Mouse (Mus musculus): ENCODE results near the gene Hoxc9. TPM values are rescaled to one million over a fixed set of nuclear protein-coding genes. Genes with fewer than 3 reads are reported as not detected.

The Hoxc9 gene
- polyA plus RNA-seq (2012; rRNA removed) (0.03 TPM in 1 of 2 replicates, not detected in the other), polyA plus RNA-seq (2014; fragmentation: Nextera tagmentation; extraction: Ambion mirVana) (not detected in 2 replicates)

- 2% methylated on average over 17 of the region's 20 CpGs for whole genome bisulfite sequencing (ENCODE audit: insufficient replicate concordance)
- DNase-seq (ENCODE audit: low read depth in 3 of 3, low spot score in 3 of 3) (no peak), ATAC-seq (ENCODE audit: insufficient read depth) (no peak)
- H3K4me1 ChIP-seq (replicated peaks; ENCODE audit: control insufficient read depth in 2 of 2, insufficient read depth in 2 of 2, low read length in 1 of 2) = no peaks in the 10 kb centered on the region
- H3K4me2 ChIP-seq (ENCODE audit: low read depth) = no peak within 1 kb of the TSS
- no peak for TF ChIP-seq CTCF (IDR thresholded peaks at IDR 0.05; ENCODE audit: low read depth)
- no peak within 1 kb of the TSS for H3K9ac ChIP-seq (replicated peaks)
- no peaks in the 10 kb centered on the region for H3K36me3 ChIP-seq (replicated peaks; ENCODE audit: control insufficient read depth, insufficient read depth, low read depth)
- H3K9me3 ChIP-seq (ENCODE audit: control insufficient read depth, low read length) = no peaks in the 10 kb centered on the region
- H3K27ac ChIP-seq = no peak within 1 kb of the TSS
- H3K4me3 ChIP-seq (ENCODE audit: insufficient read depth in 1 of 2, low read depth in 2 of 2, low read length in 2 of 2) = no peak within 1 kb of the TSS
- H3K27me3 ChIP-seq (ENCODE audit: control insufficient read depth, insufficient read depth, low read length) = peaks cover 99% of the 10 kb centered on the region
These were observed at the start of gene Hoxc9 for GRCm38 (mm10) chr15:102976171-102976570. Hoxc9 (plus strand) TSS chr15:102976439.

- no peaks in the 10 kb centered on the region for H3K9me3 ChIP-seq (ENCODE audit: control insufficient read depth, low read length)
- H3K4me3 ChIP-seq (ENCODE audit: insufficient read depth in 1 of 2, low read depth in 2 of 2, low read length in 2 of 2) = no peak overlapping the region
- no peak for TF ChIP-seq EP300 (IDR thresholded peaks at IDR 0.05; ENCODE audit: low read depth)
- no peak for TF ChIP-seq CTCF (IDR thresholded peaks at IDR 0.05; ENCODE audit: low read depth)
- peaks cover 92% of the 10 kb centered on the region for H3K27me3 ChIP-seq (ENCODE audit: control insufficient read depth, insufficient read depth, low read length)
- WGBS (ENCODE audit: insufficient replicate concordance) = 2% methylated on average over 40 of the region's 40 CpGs
- no peak overlapping the region for H3K4me2 ChIP-seq (ENCODE audit: low read depth)
- no peaks in the 10 kb centered on the region for H3K4me1 ChIP-seq (replicated peaks; ENCODE audit: control insufficient read depth in 2 of 2, insufficient read depth in 2 of 2, low read length in 1 of 2)
- DNase-seq (ENCODE audit: low read depth in 3 of 3, low spot score in 3 of 3) = no peak
- no peak overlapping the region for H3K27ac ChIP-seq
- ATAC-seq (ENCODE audit: insufficient read depth) = no peak
- no peaks in the 10 kb centered on the region for H3K36me3 ChIP-seq (replicated peaks; ENCODE audit: control insufficient read depth, insufficient read depth, low read depth)
- no peak overlapping the region for H3K9ac ChIP-seq (replicated peaks)
These were observed 49.1 kb upstream of the Hoxc9 start for GRCm38 (mm10) chr15:102927032-102927645.

GRCm38 (mm10) chr15:102931706-102932358 is 44.4 kb upstream of the Hoxc9 start:
- Histone ChIP-seq H3K9ac (replicated peaks) (no peak overlapping the region), H3K4me1 (replicated peaks; ENCODE audit: control insufficient read depth in 2 of 2, insufficient read depth in 2 of 2, low read length in 1 of 2) (no peaks in the 10 kb centered on the region), H3K36me3 (replicated peaks; ENCODE audit: control insufficient read depth, insufficient read depth, low read depth) (no peaks in the 10 kb centered on the region), H3K4me2 (ENCODE audit: low read depth) (no peak overlapping the region), H3K4me3 (ENCODE audit: insufficient read depth in 1 of 2, low read depth in 2 of 2, low read length in 2 of 2) (no peak overlapping the region), H3K9me3 (ENCODE audit: control insufficient read depth, low read length) (no peaks in the 10 kb centered on the region), H3K27me3 (ENCODE audit: control insufficient read depth, insufficient read depth, low read length) (peaks cover 97% of the 10 kb centered on the region), H3K27ac (no peak overlapping the region)
- no peak for ATAC-seq (ENCODE audit: insufficient read depth)
- WGBS (ENCODE audit: insufficient replicate concordance) = under 1% methylated on average over 23 of the region's 23 CpGs
- no peak for DNase-seq (ENCODE audit: low read depth in 3 of 3, low spot score in 3 of 3)
- TF ChIP-seq EP300 (IDR thresholded peaks at IDR 0.05; ENCODE audit: low read depth) = no peak
- TF ChIP-seq CTCF (IDR thresholded peaks at IDR 0.05; ENCODE audit: low read depth) = no peak

GRCm38 (mm10) chr15:102934438-102934837 is 41.8 kb upstream of the Hoxc9 start:
- no peak overlapping the region for H3K4me2 ChIP-seq (ENCODE audit: low read depth)
- H3K4me3 ChIP-seq (ENCODE audit: insufficient read depth in 1 of 2, low read depth in 2 of 2, low read length in 2 of 2) = no peak overlapping the region
- no peak for TF ChIP-seq EP300 (IDR thresholded peaks at IDR 0.05; ENCODE audit: low read depth)
- TF ChIP-seq CTCF (IDR thresholded peaks at IDR 0.05; ENCODE audit: low read depth) = no peak
- H3K27ac ChIP-seq = no peak overlapping the region
- H3K4me1 ChIP-seq (replicated peaks; ENCODE audit: control insufficient read depth in 2 of 2, insufficient read depth in 2 of 2, low read length in 1 of 2) = no peaks in the 10 kb centered on the region
- peaks cover 100% of the 10 kb centered on the region for H3K27me3 ChIP-seq (ENCODE audit: control insufficient read depth, insufficient read depth, low read length)
- 2% methylated on average over 12 of the region's 12 CpGs for WGBS (ENCODE audit: insufficient replicate concordance)
- H3K9ac ChIP-seq (replicated peaks) = no peak overlapping the region
- no peaks in the 10 kb centered on the region for H3K36me3 ChIP-seq (replicated peaks; ENCODE audit: control insufficient read depth, insufficient read depth, low read depth)
- no peaks in the 10 kb centered on the region for H3K9me3 ChIP-seq (ENCODE audit: control insufficient read depth, low read length)
- ATAC-seq (ENCODE audit: insufficient read depth) (no peak), DNase-seq (ENCODE audit: low read depth in 3 of 3, low spot score in 3 of 3) (no peak)

GRCm38 (mm10) chr15:102934897-102935296 is 41.3 kb upstream of the Hoxc9 start:
- H3K27me3 ChIP-seq (ENCODE audit: control insufficient read depth, insufficient read depth, low read length) = peaks cover 100% of the 10 kb centered on the region
- no peak overlapping the region for H3K4me2 ChIP-seq (ENCODE audit: low read depth)
- H3K9me3 ChIP-seq (ENCODE audit: control insufficient read depth, low read length) = no peaks in the 10 kb centered on the region
- H3K36me3 ChIP-seq (replicated peaks; ENCODE audit: control insufficient read depth, insufficient read depth, low read depth) = no peaks in the 10 kb centered on the region
- H3K27ac ChIP-seq = no peak overlapping the region
- no peak for TF ChIP-seq EP300 (IDR thresholded peaks at IDR 0.05; ENCODE audit: low read depth)
- WGBS (ENCODE audit: insufficient replicate concordance) = 1% methylated on average over 26 of the region's 27 CpGs
- H3K4me1 ChIP-seq (replicated peaks; ENCODE audit: control insufficient read depth in 2 of 2, insufficient read depth in 2 of 2, low read length in 1 of 2) = no peaks in the 10 kb centered on the region
- ATAC-seq (ENCODE audit: insufficient read depth) (no peak), DNase-seq (ENCODE audit: low read depth in 3 of 3, low spot score in 3 of 3) (no peak)
- H3K9ac ChIP-seq (replicated peaks) = no peak overlapping the region
- no peak overlapping the region for H3K4me3 ChIP-seq (ENCODE audit: insufficient read depth in 1 of 2, low read depth in 2 of 2, low read length in 2 of 2)
